Mouse (Mus musculus) heart, adult 18-20 months (tissue): ENCODE results near the gene Atp6v0e. TPM values are rescaled to one million over a fixed set of nuclear protein-coding genes. Genes with fewer than 3 reads are reported as not detected.

ENCODE experiments used
- DNase-seq, 2 experiments: peaks; one replicate each; pipeline ENCODE4 v3.0.0; 2021 to 2022; ENCODE audit warnings: mixed read lengths in 1 of 2
- long read RNA-seq, 2 experiments: library from polyadenylated mRNA; stranded (forward); transcript quantifications; one replicate each; pipeline ENCODE4 v2.0.0; 2021
- total RNA-seq, 2 experiments: library from RNA; stranded (reverse); gene quantifications; 2 replicates each; pipeline ENCODE4 v1.2.3; 2021

Gene Atp6v0e
- 10 to 100 TPM; 62.8 to 68.0 TPM for total RNA-seq
- long read RNA-seq, experiment 1, transcript Atp6v0e-201 (4 exons, 823 nt), result major isoform, 70 of 97 reads
- long read RNA-seq, experiment 1, partial matches to known transcripts, result 0 of 97 reads
- long read RNA-seq, experiment 1, other reads (novel, unspliced or antisense), result 26 of 97 reads
- long read RNA-seq, experiment 2, transcript Atp6v0e-201 (4 exons, 823 nt), result major isoform, 36 of 57 reads
- long read RNA-seq, experiment 2, partial matches to known transcripts, result 0 of 57 reads
- long read RNA-seq, experiment 2, other reads (novel, unspliced or antisense), result 21 of 57 reads

GRCm38 (mm10) chr17:26662978-26663683 lies at the start of gene Atp6v0e:
Gene Atp6v0e (plus strand): TSS chr17:26663231.
- DNase-seq, result peak; percentile 94 to 96

GRCm38 (mm10) chr17:26614286-26614685 lies 48.7 kb upstream of the Atp6v0e start:
- no peak for DNase-seq

DNA sequence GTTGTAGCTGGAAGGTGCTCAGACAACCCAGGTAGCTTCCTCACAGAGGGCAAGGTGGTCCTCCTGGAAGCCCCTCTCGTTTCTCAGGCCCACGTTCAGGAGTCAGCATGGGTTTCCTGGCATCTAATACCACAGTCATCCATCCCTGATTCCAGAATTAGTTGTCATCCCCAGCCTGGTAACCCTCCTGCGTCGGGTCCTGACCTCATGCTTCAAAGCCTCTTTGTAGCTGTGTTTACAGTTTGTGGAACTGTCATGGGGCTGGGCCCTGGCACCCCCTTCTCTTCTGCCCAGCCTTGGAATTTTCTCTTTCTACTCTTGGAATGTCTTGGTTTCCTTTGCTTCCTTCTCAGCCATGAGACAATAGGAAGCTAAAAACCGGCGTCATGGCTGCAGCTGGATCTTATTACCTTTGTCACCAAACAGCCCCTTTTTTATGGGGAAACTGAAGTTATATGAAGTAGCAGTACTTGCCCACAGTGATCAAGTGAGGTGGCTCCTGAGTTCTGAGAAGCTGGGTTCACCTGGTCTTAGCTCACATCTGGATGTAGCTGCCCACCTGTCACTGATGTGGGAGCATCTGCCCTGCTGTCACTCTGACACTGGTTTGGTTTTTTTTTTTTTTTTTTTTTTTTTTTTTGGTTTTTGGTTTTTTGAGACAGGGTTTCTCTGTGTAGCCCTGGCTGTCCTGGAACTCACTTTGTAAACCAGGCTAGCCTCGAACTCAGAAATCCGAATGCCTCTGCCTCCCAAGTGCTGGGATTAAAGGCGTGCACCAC lies 48.1 kb upstream of the Atp6v0e start:
- no peak for DNase-seq

GRCm38 (mm10) chr17:26616696-26617095 lies 46.3 kb upstream of the Atp6v0e start:
- peak; percentile 58 to 90 for DNase-seq

DNA sequence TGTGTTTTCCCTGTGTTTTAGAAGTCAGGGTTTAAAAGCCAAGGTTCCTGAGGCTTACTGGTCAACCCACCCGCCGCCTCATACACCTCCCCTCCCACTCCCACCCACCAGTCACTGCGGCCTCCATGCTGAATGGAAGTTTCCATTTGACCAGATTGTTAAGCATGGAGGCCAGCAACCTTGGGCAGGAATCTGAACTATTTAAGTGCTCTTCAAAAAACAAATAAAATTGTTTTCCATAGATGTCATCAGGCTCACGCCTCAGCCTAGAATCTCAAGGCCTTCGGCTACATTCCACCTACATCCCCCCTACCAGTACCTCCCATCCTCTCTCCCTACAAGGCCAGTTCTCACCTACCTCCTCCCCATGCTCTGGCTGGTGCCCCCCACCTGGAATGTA lies 44.5 kb upstream of the Atp6v0e start:
- DNase-seq, result no peak

GRCm38 (mm10) chr17:26619577-26619976 lies 43.5 kb upstream of the Atp6v0e start:
- no peak for DNase-seq

- DNase-seq, result no peak
Measured at GRCm38 (mm10) chr17:26620292-26620691, 42.7 kb upstream of the Atp6v0e start.

DNA sequence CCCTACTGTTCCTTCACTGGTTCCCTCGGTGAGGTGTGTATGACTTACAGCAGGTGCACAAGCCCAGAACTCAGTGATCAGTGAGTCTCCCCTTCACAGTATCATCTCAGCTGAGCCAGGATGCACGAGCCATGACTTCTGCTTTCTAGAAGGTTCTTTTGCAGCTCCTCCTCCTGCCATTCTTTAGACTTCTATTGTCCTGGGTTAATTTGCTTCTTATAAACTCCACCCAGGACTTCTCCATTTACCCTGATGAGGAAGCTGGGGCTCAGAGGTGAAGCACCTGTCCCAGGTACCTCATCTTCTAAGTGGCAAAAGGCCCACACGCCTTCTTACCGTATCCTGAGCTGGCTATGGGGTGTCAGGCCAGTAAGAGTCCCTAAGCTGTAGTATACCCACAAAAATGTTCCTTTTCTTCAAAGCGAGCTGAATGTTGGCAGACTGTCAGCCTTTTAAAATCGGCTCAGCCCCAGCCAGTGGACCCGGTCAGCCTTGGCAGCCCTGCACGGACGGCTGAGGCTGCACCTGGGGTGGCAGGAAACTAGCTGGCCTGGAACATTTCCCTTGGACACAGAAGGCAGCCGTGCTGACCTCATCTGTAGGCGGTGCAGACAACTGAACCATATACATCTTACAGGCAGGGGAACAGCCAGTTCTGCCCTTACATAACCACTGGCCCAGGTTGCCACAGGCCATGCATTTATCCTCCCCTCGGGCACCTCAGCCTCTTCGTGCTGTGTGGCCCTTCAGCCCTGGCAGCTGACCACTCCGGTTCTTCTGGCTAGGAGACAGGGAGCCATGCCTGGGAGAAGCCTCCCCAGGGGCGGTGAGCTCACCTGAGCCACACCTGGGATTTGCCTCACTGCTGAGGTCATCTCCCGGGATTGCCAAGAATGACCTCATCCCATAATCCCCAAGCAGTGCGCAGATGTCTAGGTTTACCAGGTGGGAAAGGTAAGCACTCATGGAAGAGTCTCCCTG lies 42.0 kb upstream of the Atp6v0e start:
- peak; percentile 74 to 90 for DNase-seq

GRCm38 (mm10) chr17:26621912-26622311 lies 41.1 kb upstream of the Atp6v0e start:
- no peak for DNase-seq

- no peak for DNase-seq
Measured at GRCm38 (mm10) chr17:26623991-26624390, 39.0 kb upstream of the Atp6v0e start.

DNA sequence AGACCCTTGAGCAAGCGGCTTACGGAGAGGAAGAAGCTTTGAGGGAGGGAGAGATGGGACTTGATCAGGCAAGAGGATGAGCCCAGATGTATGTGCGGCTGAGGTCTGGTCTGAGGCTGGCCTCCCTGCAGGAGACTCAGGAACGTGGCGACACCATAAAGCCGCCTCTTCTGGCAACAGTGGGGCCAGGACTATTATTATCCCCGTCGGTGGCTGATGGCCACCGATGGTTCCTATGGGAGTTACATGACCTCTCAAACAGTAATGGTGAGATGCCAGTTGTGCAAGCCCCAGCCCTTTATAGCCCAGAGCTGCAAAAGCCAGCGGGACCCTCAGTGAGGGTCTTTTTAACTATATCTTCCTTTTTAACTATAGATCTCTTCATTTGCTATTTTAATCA lies 38.0 kb upstream of the Atp6v0e start:
- peak in 1 of 2 experiments; percentile 51 for DNase-seq

- DNase-seq, result no peak
Measured at GRCm38 (mm10) chr17:26625521-26626010, 37.5 kb upstream of the Atp6v0e start.

GRCm38 (mm10) chr17:26628479-26628878 lies 34.6 kb upstream of the Atp6v0e start:
- DNase-seq, result no peak

- DNase-seq, result no peak
Measured at GRCm38 (mm10) chr17:26628936-26629335, 34.1 kb upstream of the Atp6v0e start.

DNA sequence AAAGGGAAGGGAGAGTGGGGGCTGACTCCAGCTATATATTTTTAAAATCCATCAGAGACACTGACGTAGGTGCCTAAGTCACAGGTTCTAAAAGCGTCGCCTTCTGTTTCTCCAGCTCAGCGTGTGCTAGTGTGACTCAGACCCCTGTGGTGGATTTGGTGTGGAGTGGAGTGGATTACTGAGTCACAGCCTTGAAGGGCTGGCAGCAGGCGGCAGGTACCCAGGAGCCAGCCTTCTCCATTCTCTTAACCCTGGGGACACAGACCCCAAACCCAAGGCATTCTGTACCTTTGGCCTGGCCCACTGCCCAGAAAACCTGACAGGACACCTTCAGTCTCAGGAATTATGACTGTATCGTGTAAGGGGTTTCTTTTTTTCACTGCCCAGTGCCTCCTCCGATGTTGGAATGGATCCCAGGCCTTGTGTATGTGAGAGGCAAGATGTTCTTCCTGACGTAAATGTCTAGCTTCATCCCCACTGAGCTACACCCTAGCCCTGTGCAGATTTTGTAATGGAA lies 31.2 kb upstream of the Atp6v0e start:
- no peak for DNase-seq

DNA sequence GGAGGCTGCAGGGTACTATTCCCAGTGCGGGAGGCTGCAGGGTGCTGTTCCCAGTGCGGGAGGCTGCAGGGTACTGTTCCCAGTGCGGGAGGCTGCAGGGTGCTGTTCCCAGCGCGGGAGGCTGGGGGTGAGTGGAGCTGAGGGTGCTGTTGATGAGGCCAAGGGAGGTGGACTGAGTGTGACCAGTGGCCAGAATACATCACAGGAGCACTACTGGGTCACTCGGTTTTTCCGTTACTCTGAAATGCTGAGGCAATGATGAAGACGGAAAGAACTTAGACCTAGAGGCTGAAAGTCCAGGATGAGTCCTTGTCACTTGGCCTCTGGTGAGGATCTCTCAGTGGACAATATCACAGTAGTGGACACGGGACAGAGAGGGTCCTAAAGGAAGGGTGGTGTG lies 29.8 kb upstream of the Atp6v0e start:
- no peak for DNase-seq

DNA sequence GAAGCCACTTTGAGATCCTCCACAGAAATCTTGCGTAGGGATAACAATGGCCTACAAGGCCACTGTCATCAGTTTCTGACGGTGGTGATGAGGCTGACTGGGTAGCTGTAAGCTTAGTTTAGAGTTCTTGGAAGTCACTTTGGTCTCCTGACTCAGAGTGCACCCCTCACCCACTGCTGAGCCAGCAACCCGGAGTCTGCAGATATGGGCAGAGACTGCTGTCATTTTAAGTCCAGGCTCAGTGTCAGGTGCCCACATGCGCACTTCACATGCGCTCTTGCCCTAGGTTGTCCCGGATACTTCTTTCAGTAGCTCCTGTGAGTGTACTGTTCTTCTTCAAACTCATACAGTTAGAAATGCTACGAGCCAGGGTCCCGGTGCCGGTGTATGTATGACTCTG lies 29.1 kb upstream of the Atp6v0e start:
- no peak for DNase-seq

DNA sequence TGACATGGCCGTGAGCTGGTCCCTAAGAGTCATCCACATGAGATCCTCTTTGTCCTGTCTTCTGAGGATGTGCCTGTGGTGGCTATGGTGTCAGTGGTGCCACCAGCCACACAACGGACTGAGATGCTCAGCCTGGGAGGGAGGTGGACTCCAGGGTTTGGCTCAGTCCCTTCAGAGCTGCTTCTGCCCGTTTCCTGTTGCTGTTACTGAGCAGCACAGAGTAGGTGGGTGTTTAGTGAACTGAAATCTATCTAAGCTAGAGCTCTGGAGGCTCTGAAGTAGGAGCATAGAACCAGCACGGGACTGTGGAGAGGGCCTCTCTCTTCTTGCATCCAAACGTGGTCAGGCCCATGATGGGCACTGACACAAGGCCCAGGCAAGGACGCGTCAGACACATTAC lies 28.5 kb upstream of the Atp6v0e start:
- DNase-seq, result no peak

DNA sequence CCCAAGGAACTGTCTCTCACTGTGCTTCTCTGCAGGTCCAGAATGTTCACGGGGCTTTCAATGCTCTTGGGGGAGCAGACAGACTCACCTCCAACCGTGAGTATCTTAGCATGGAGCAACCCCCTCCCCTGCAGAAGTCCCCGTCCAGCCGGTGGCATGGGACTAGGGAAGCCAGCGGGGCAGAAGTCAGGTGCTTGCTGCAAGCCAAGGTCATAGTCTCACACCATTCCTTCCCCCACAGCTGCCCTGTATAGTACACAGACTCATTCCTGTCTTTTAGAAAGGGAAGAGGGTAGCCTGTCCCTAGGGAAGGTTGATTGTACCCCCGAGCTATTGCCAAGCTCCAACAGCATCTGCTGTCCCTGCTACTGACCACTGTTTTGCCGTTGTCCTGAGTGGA lies 27.1 kb upstream of the Atp6v0e start:
- DNase-seq, result no peak

DNA sequence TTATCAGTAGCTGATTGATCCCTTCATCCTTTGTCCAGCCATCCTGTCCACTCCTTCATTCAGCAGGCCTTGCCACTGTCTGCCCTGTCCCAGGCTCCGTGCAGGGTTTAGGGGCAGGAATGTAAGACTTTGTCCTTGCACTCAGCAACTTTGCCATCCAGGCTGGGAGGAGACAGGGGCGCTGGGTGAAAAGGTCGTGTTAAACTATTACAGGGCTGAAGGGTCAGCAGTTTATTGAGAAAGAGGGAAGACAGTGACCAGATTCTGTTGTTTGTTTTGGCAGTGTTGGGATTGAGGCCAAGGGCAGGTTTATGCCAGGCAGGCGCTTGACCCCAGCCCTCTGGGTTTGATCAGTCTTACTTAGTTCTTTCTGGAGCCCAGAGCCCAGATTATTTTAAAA lies 25.2 kb upstream of the Atp6v0e start:
- no peak for DNase-seq

- DNase-seq, result peak; percentile 84 to 93
Measured at GRCm38 (mm10) chr17:26638655-26639054, 24.4 kb upstream of the Atp6v0e start.
